In the genomic region with DNA sequence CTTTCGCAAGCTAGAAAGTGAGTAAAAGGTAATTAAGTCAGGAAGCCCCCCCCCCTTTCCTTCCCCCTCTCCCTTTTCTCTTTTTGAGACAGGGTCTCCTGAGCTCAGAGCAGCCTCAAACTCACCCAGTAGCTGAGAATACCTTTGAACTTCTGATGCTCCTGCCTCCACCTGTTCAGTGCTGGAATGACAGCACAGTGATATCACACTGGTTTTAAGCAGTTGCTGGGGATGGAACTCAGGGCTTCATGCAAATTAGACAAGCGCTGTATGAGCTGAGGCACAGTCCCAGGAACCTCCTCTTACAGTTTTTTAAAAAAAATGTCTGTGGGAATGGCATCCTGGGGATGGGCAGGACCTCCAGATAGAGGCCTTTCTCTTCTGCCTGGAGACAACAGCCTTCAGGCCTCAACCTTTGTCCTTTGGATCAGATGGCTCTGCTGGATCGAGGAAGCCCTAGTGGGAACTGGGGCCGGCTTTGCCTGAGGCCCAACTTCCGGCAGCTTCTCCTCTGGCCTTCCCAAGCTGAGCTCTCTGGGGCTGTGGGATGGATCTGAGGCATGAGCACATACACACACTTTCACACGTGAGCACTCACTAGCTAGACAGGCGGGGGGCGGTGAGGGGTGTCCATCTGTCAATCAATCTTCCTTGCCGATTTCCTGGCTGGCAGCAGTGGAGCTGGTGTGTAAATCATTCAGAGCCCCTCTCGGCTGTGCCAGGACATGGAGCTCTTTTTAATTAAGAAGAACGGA, we compare ENCODE assay signal across 8 mouse cellular contexts. TPM values are rescaled to one million over a fixed set of nuclear protein-coding genes. Genes with fewer than 3 reads are reported as not detected.
DNase-seq lines count a peak whose midpoint lies in the region; ATAC-seq lines count a peak whose summit lies in the region.

No protein-coding gene starts in this region.

- no peak overlapping the region for H3K4me2 ChIP-seq in lung, embryonic 15.5 days
- H3K4me2 ChIP-seq in hindbrain, embryonic 12.5 days (replicated peaks) = no peak overlapping the region
- no peak overlapping the region for H3K4me2 ChIP-seq in neural tube, embryonic 14.5 days (ENCODE audit: low read depth, low read length)

- DNase-seq in lung, adult 18-20 months = no peak
- peak; percentile 54 for DNase-seq in embryo, embryonic 10.5 days (ENCODE audit: low spot score)
- DNase-seq in cerebellum, adult 11 months = no peak
- no peak for DNase-seq in thymus, postnatal 14 days
- DNase-seq in ovary, postnatal 36 days (ENCODE audit: low spot score) = no peak

- H3K27me3 ChIP-seq in lung, embryonic 15.5 days = no peaks in the 10 kb centered on the region
- peaks cover 7% of the 10 kb centered on the region; the same call in 1 of the 2 replicates for H3K27me3 ChIP-seq in hindbrain, embryonic 12.5 days
- no peaks in the 10 kb centered on the region for H3K27me3 ChIP-seq in neural tube, embryonic 14.5 days (ENCODE audit: control insufficient read depth, insufficient read depth, low read length)

- no peaks in the 10 kb centered on the region for H3K36me3 ChIP-seq in lung, embryonic 15.5 days
- H3K36me3 ChIP-seq in hindbrain, embryonic 12.5 days = no peaks in the 10 kb centered on the region
- H3K36me3 ChIP-seq in neural tube, embryonic 14.5 days (ENCODE audit: control insufficient read depth, insufficient read depth, low read length) = no peaks in the 10 kb centered on the region

- peak overlapping the region; percentile 5; the same call in 1 of the 2 replicates for H3K9ac ChIP-seq in lung, embryonic 15.5 days
- no peak overlapping the region for H3K9ac ChIP-seq in hindbrain, embryonic 12.5 days
- no peak overlapping the region for H3K9ac ChIP-seq in neural tube, embryonic 14.5 days (replicated peaks; ENCODE audit: low read depth, low read length)

- H3K4me3 ChIP-seq in lung, embryonic 15.5 days = no peak overlapping the region
- H3K4me3 ChIP-seq in hindbrain, embryonic 12.5 days = no peak overlapping the region
- no peak overlapping the region for H3K4me3 ChIP-seq in neural tube, embryonic 14.5 days (ENCODE audit: low read depth, low read length)

- peak overlapping the region; percentile 88 for H3K27ac ChIP-seq in lung, embryonic 15.5 days
- peak overlapping the region; percentile 66 for H3K27ac ChIP-seq in hindbrain, embryonic 12.5 days
- H3K27ac ChIP-seq in neural tube, embryonic 14.5 days (ENCODE audit: low read depth, low read length) = 0 out of 2 replicates have a peak overlapping the region, but pooled peaks have one; percentile 18

- no peaks in the 10 kb centered on the region for H3K9me3 ChIP-seq in lung, embryonic 15.5 days
- no peaks in the 10 kb centered on the region for H3K9me3 ChIP-seq in hindbrain, embryonic 12.5 days (replicated peaks)
- no peaks in the 10 kb centered on the region for H3K9me3 ChIP-seq in neural tube, embryonic 14.5 days (ENCODE audit: control insufficient read depth, low read length)

- H3K4me1 ChIP-seq in lung, embryonic 15.5 days = peaks cover 52% of the 10 kb centered on the region
- peaks cover 70% of the 10 kb centered on the region for H3K4me1 ChIP-seq in hindbrain, embryonic 12.5 days
- H3K4me1 ChIP-seq in neural tube, embryonic 14.5 days (ENCODE audit: control insufficient read depth, insufficient read depth, low read length) = peaks cover 15% of the 10 kb centered on the region

- ATAC-seq in lung, embryonic 15.5 days (ENCODE audit: borderline replicate concordance, extremely low read depth, low FRiP score, low TSS enrichment) = no peak
- peak; percentile 35 for ATAC-seq in hindbrain, embryonic 12.5 days (ENCODE audit: low FRiP score)
- ATAC-seq in neural tube, embryonic 14.5 days (ENCODE audit: low read depth) = peak; percentile 7; the same call in 1 of the 2 replicates

- 48% methylated on average over 11 of the region's 11 CpGs for WGBS in lung, embryonic 15.5 days
- 25% methylated on average over 11 of the region's 11 CpGs for WGBS in hindbrain, embryonic 12.5 days
- WGBS in neural tube, embryonic 14.5 days = 24% methylated on average over 11 of the region's 11 CpGs

RNA-seq across cellular contexts. Expression of a gene that starts 7.3 kb away (rescaled TPM):
- polyA plus RNA-seq in lung, embryonic 15.5 days (2015; fragmentation: Nextera tagmentation; extraction: Ambion mirVana) = 0.52 and 0.56 TPM in 2 replicates
- 5.1 and 5.3 TPM in 2 replicates for polyA plus RNA-seq in hindbrain, embryonic 12.5 days (2016; fragmentation: Nextera tagmentation; extraction: Ambion mirVana)
- 6.6 and 8.4 TPM in 2 replicates for polyA plus RNA-seq in neural tube, embryonic 14.5 days (2014; fragmentation: Nextera tagmentation; extraction: Ambion mirVana)

RNA-seq across cellular contexts. Expression of a gene that starts 24.8 kb away (rescaled TPM):
- 19.5 and 21.1 TPM in 2 replicates for polyA plus RNA-seq in lung, embryonic 15.5 days (2015; fragmentation: Nextera tagmentation; extraction: Ambion mirVana)
- polyA plus RNA-seq in hindbrain, embryonic 12.5 days (2016; fragmentation: Nextera tagmentation; extraction: Ambion mirVana) = 29.7 and 30.0 TPM in 2 replicates
- 7.8 and 8.4 TPM in 2 replicates for polyA plus RNA-seq in neural tube, embryonic 14.5 days (2014; fragmentation: Nextera tagmentation; extraction: Ambion mirVana)

Comparison
In these comparisons a context has a peak if more than half of its experiments do, and no peak if none do; other contexts are left out.
1. H3K27ac ChIP-seq: peak in every context shown above with its lines; median percentile 88 in lung, embryonic 15.5 days; 66 in hindbrain, embryonic 12.5 days; 18 in neural tube, embryonic 14.5 days.